Mouse (Mus musculus) heart, adult 2 months (tissue): Measurements from ENCODE around the gene Prkch.

Source experiments
- CTCF ChIP-seq: fragments of 200-600 bp; IDR thresholded peaks from 2 replicates; pipeline ENCODE4 v1.8.1; 2022; ENCODE audit warnings: antibody characterized with exemption, mild to moderate bottlenecking, moderate library complexity
- EP300 ChIP-seq: fragments of 200-500 bp; IDR thresholded peaks from 2 replicates; pipeline ENCODE4 v1.6.1; 2011; ENCODE audit warnings: low read depth, low read length, control low read depth; ENCODE audit not compliant: insufficient read depth
- POLR2A ChIP-seq: fragments of 200-500 bp; IDR thresholded peaks from 2 replicates; pipeline ENCODE4 v1.6.1; 2011; ENCODE audit warnings: mild to moderate bottlenecking, low read depth, low read length, control low read depth; ENCODE audit not compliant: insufficient read depth

DNA sequence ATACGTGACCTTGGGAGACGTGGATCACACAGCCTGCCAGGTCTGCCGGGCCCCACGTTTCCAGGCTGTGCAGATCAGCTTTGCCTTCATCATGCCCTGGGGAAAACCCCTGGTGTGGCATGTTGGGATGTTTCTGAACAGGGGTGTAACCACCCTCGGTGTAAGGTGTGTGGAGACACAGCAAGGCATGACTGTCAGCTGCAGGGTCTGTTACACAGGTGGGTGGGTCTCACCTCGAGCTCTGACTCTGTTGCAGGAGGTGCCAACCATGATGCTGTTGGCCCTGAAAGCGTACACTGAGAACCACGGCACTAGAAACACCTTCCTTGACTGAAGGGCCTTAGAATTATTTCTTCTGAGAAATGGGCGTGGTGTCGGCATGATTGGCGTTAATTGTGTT lies 46.6 kb downstream of the Prkch start:
- no peak for TF ChIP-seq CTCF
- no peak for TF ChIP-seq POLR2A
- no peak for TF ChIP-seq EP300
